Mouse (Mus musculus) midbrain, embryonic 13.5 days (tissue): Measurements from ENCODE around the gene Zfp518a. TPM values are rescaled to one million over a fixed set of nuclear protein-coding genes. Genes with fewer than 3 reads are reported as not detected.

Experiments
- ATAC-seq: fragments of 200-750 bp; cut with Nextera tagmentation; 2 replicates; pipeline ENCODE4 v1.8.0; 2017; ENCODE audit warnings: mild to moderate bottlenecking, moderate TSS enrichment, moderate library complexity
- H3K27ac ChIP-seq: fragments of 300-500 bp; sonication (generic); 2 replicates; pipeline ENCODE4 v1.5.1; 2015; ENCODE audit warnings: inconsistent platforms, mild to moderate bottlenecking, moderate library complexity
- H3K27me3 ChIP-seq: fragments of 300-500 bp; sonication (generic); 2 replicates; pipeline ENCODE4 v1.6.1; 2015; ENCODE audit warnings: mild to moderate bottlenecking, inconsistent platforms
- H3K36me3 ChIP-seq: fragments of 300-500 bp; sonication (generic); 2 replicates; pipeline ENCODE4 v1.6.1; 2015; ENCODE audit warnings: mild to moderate bottlenecking, inconsistent platforms
- H3K4me1 ChIP-seq: fragments of 300-500 bp; sonication (generic); replicated peaks from 2 replicates; pipeline ENCODE4 v1.6.1; 2015; ENCODE audit warnings: inconsistent platforms
- H3K4me2 ChIP-seq: fragments of 300-500 bp; sonication (generic); replicated peaks from 2 replicates; pipeline ENCODE4 v1.6.1; 2015; ENCODE audit warnings: moderate library complexity, mild to moderate bottlenecking, inconsistent platforms
- H3K4me3 ChIP-seq: fragments of 300-500 bp; sonication (generic); replicated peaks from 2 replicates; pipeline ENCODE4 v1.5.1; 2015; ENCODE audit warnings: mild to moderate bottlenecking, inconsistent platforms
- H3K9ac ChIP-seq: fragments of 300-500 bp; sonication (generic); replicated peaks from 2 replicates; pipeline ENCODE4 v1.6.1; 2015; ENCODE audit warnings: mild to moderate bottlenecking, inconsistent platforms
- H3K9me3 ChIP-seq: fragments of 300-500 bp; sonication (generic); 2 replicates; pipeline ENCODE4 v1.6.1; 2016; ENCODE audit warnings: mild to moderate bottlenecking, inconsistent platforms
- WGBS: fragments of 180-500 bp; shearing (Covaris S2); methylation state at CpG from one replicate; pipeline ENCODE4 v1.1.7; 2015; 5-methylcytosine and 5-hydroxymethylcytosine counted together
- polyA plus RNA-seq: library from polyadenylated mRNA; unstranded; fragments of >200 nt; fragmentation: Nextera tagmentation; extraction: Ambion mirVana; gene quantifications from 2 replicates; pipeline ENCODE4 v1.2.1, GENCODE M21; 2015

Gene Zfp518a
- polyA plus RNA-seq, 1 experiment from 2014 or later = 8.1 TPM

- Histone ChIP-seq H3K4me1 (no peaks in the 10 kb centered on the region), H3K9me3 (no peaks in the 10 kb centered on the region), H3K36me3 (no peaks in the 10 kb centered on the region), H3K27ac (no peak overlapping the region), H3K4me3 (no peak overlapping the region), H3K4me2 (no peak overlapping the region), H3K27me3 (no peaks in the 10 kb centered on the region), H3K9ac (no peak overlapping the region)
- WGBS = 70% methylated on average over 9 of the region's 9 CpGs
- no peak for ATAC-seq
Observed at GRCm38 (mm10) chr19:40931581-40932369, 37.3 kb downstream of the Zfp518a start.

DNA sequence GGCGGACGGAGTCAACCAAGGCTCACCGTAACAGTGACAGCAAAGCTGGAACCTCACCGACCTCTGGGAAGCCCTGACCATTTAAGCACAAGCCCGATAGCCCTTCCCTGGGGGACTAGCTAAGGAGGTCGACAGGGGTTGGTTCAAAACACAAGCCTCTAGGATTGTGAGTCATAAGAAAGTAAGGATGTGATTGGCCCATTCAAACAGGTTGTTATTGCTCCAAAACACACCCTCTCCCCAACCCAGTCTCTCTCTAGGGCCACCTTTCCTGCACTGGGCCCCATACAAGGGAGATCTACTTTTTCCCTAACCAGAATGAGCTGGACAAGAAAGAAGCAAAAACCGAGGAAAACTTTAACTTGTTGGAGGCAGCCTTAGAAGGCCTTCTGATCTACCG is 40.9 kb downstream of the Zfp518a start:
- Histone ChIP-seq H3K36me3 (no peaks in the 10 kb centered on the region), H3K4me3 (no peak overlapping the region), H3K27ac (no peak overlapping the region), H3K9me3 (peaks cover 6% of the 10 kb centered on the region; the same call in 1 of the 2 replicates), H3K4me2 (no peak overlapping the region), H3K9ac (no peak overlapping the region), H3K4me1 (no peaks in the 10 kb centered on the region), H3K27me3 (no peaks in the 10 kb centered on the region)
- ATAC-seq = no peak
- WGBS = 46% methylated on average over 8 of the region's 8 CpGs

GRCm38 (mm10) chr19:40936038-40936437 is 41.5 kb downstream of the Zfp518a start:
- H3K27ac ChIP-seq = no peak overlapping the region
- no peaks in the 10 kb centered on the region for H3K27me3 ChIP-seq
- no peak overlapping the region for H3K4me3 ChIP-seq
- WGBS = 26% methylated on average over 5 of the region's 5 CpGs
- H3K36me3 ChIP-seq = no peaks in the 10 kb centered on the region
- peaks cover 6% of the 10 kb centered on the region; the same call in 1 of the 2 replicates for H3K9me3 ChIP-seq
- ATAC-seq = no peak
- no peaks in the 10 kb centered on the region for H3K4me1 ChIP-seq
- H3K4me2 ChIP-seq = no peak overlapping the region
- no peak overlapping the region for H3K9ac ChIP-seq

GRCm38 (mm10) chr19:40943552-40943951 is 49.0 kb downstream of the Zfp518a start:
- WGBS = 93% methylated on average over 7 of the region's 7 CpGs

GRCm38 (mm10) chr19:40946937-40947577 is 52.6 kb downstream of the Zfp518a start:
- no peak overlapping the region for H3K9ac ChIP-seq
- no peaks in the 10 kb centered on the region for H3K4me1 ChIP-seq
- H3K27me3 ChIP-seq = no peaks in the 10 kb centered on the region
- H3K4me2 ChIP-seq = no peak overlapping the region
- no peak for ATAC-seq
- H3K27ac ChIP-seq = no peak overlapping the region
- no peak overlapping the region for H3K4me3 ChIP-seq
- WGBS = 84% methylated on average over 4 of the region's 4 CpGs
- H3K36me3 ChIP-seq = no peaks in the 10 kb centered on the region
- H3K9me3 ChIP-seq = no peaks in the 10 kb centered on the region

More at GRCm38 (mm10) chr19:40943552-40943951, 49.0 kb downstream of the Zfp518a start:
- Histone ChIP-seq H3K27me3 (no peaks in the 10 kb centered on the region), H3K9ac (no peak overlapping the region), H3K27ac (no peak overlapping the region), H3K36me3 (no peaks in the 10 kb centered on the region), H3K4me3 (no peak overlapping the region), H3K4me2 (no peak overlapping the region), H3K9me3 (peaks cover 6% of the 10 kb centered on the region; the same call in 1 of the 2 replicates), H3K4me1 (no peaks in the 10 kb centered on the region)
- no peak for ATAC-seq

- 15% methylated on average over 1 of the region's 1 CpGs for WGBS
- no peaks in the 10 kb centered on the region for H3K36me3 ChIP-seq
- no peak overlapping the region for H3K27ac ChIP-seq
- H3K4me2 ChIP-seq = no peak overlapping the region
- no peaks in the 10 kb centered on the region for H3K9me3 ChIP-seq
- ATAC-seq = no peak
- no peak overlapping the region for H3K9ac ChIP-seq
- no peak overlapping the region for H3K4me3 ChIP-seq
- no peaks in the 10 kb centered on the region for H3K27me3 ChIP-seq
- H3K4me1 ChIP-seq = peaks cover 3% of the 10 kb centered on the region; the same call in 1 of the 2 replicates
Observed at GRCm38 (mm10) chr19:40958981-40959380, 64.5 kb downstream of the Zfp518a start.

DNA sequence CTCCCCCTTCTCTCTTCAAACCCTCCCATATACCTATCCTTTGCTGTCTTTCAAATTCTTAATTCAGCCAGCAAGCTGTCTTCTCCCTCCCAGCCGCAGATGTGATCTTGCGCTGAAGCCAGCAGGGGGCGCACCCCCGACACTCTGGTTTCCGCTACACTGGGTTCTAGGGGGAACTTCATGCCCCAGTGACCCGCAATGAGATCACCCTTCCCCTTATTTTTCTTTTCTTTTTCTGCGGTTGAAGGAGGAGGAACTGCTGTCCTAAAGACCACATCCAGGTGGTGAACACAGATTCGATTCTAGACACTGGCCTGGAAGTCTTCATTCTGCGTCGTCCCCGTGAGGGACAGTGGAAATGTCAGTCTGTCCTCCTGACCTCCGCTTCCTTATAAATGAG is 68.5 kb downstream of the Zfp518a start:
- H3K4me1 ChIP-seq = peaks cover 3% of the 10 kb centered on the region; the same call in 1 of the 2 replicates
- H3K9ac ChIP-seq = no peak overlapping the region
- no peak overlapping the region for H3K4me2 ChIP-seq
- no peaks in the 10 kb centered on the region for H3K36me3 ChIP-seq
- H3K27ac ChIP-seq = no peak overlapping the region
- H3K4me3 ChIP-seq = no peak overlapping the region
- 50% methylated on average over 12 of the region's 12 CpGs for WGBS
- no peaks in the 10 kb centered on the region for H3K27me3 ChIP-seq
- ATAC-seq = no peak
- no peaks in the 10 kb centered on the region for H3K9me3 ChIP-seq

- Histone ChIP-seq H3K27me3 (no peaks in the 10 kb centered on the region), H3K4me3 (no peak overlapping the region), H3K4me2 (no peak overlapping the region), H3K27ac (no peak overlapping the region), H3K36me3 (no peaks in the 10 kb centered on the region), H3K9ac (no peak overlapping the region), H3K9me3 (no peaks in the 10 kb centered on the region), H3K4me1 (no peaks in the 10 kb centered on the region; the same call in 1 of the 2 replicates)
- 55% methylated on average over 3 of the region's 3 CpGs for whole genome bisulfite sequencing
- ATAC-seq = no peak
Observed at GRCm38 (mm10) chr19:40964367-40964891, 69.9 kb downstream of the Zfp518a start.

- WGBS = 74% methylated on average over 6 of the region's 6 CpGs
- Histone ChIP-seq H3K9ac (no peak overlapping the region), H3K27ac (no peak overlapping the region), H3K4me2 (no peak overlapping the region), H3K9me3 (no peaks in the 10 kb centered on the region), H3K27me3 (no peaks in the 10 kb centered on the region), H3K4me1 (no peaks in the 10 kb centered on the region; the same call in 1 of the 2 replicates), H3K4me3 (no peak overlapping the region), H3K36me3 (no peaks in the 10 kb centered on the region)
- ATAC-seq = no peak
Observed at GRCm38 (mm10) chr19:40964936-40965850, 70.7 kb downstream of the Zfp518a start.
